Mouse (Mus musculus): ENCODE results near the gene Ube2z. TPM values are rescaled to one million over a fixed set of nuclear protein-coding genes. Genes with fewer than 3 reads are reported as not detected.

Ube2z gene
- total RNA-seq (2023) = 41.9 TPM

GRCm38 (mm10) chr11:96065215-96065911 is at the start of gene Ube2z:
Gene Ube2z, minus strand, starts transcription at chr11:96065388.

GRCm38 (mm10) chr11:96111751-96112150 is 46.6 kb upstream of the Ube2z start, which contains the start of gene Calcoco2:
Gene Calcoco2, minus strand, starts transcription at chr11:96111964.

GRCm38 (mm10) chr11:96075509-96076220 is 10.5 kb upstream of the Ube2z start, which contains the start of gene Atp5g1:
Gene Atp5g1, minus strand, starts transcription at chr11:96075670.

GRCm38 (mm10) chr11:96034596-96035052 is 30.6 kb downstream of the Ube2z start, which contains the start of gene Snf8:
Gene Snf8, plus strand, starts transcription at chr11:96034885.

GRCm38 (mm10) chr11:96005403-96006271 is 59.6 kb downstream of the Ube2z start, which contains the start of gene Igf2bp1:
Gene Igf2bp1, minus strand, starts transcription at chr11:96005940.

Other genes with a start within 250 kb of the Ube2z start
- gene Phospho1, start 240.9 kb downstream of the Ube2z start, total RNA-seq (2023) = 3.3 TPM
- 19.1 TPM for gene Gngt2, start 228.2 kb downstream of the Ube2z start, total RNA-seq (2023)
- gene Abi3, start 222.9 kb downstream of the Ube2z start, total RNA-seq (2023) = 29.2 TPM
- not detected for gene B4galnt2, start 150.5 kb downstream of the Ube2z start, total RNA-seq (2023)
- gene Igf2bp1, start 59.4 kb downstream of the Ube2z start, total RNA-seq (2023) = not detected
- gene Gip, start 40.8 kb downstream of the Ube2z start, total RNA-seq (2023) = not detected
- 43.6 TPM for gene Snf8, start 30.5 kb downstream of the Ube2z start, total RNA-seq (2023)
- 102 TPM for gene Atp5g1, start 10.3 kb upstream of the Ube2z start, total RNA-seq (2023)
- not detected for gene Calcoco2, start 46.6 kb upstream of the Ube2z start, total RNA-seq (2023)
- not detected for gene Ttll6, start 68.4 kb upstream of the Ube2z start, total RNA-seq (2023)
- not detected for gene Hoxb13, start 128.9 kb upstream of the Ube2z start, total RNA-seq (2023)
- not detected for gene Hoxb9, start 206.1 kb upstream of the Ube2z start, total RNA-seq (2023)
- not detected for gene Hoxb8, start 216.5 kb upstream of the Ube2z start, total RNA-seq (2023)
- gene Hoxb7, start 221.2 kb upstream of the Ube2z start, total RNA-seq (2023) = not detected
- not detected for gene Hoxb6, start 227.1 kb upstream of the Ube2z start, total RNA-seq (2023)
- gene Hoxb5, start 237.9 kb upstream of the Ube2z start, total RNA-seq (2023) = not detected